Mouse (Mus musculus) CD8-positive naive resting alpha-beta T cell, adult 2 months (primary cell): ENCODE measurements around the gene Col17a1.

Experiments
- DNase-seq, 2 experiments: peaks; one replicate each; pipeline ENCODE4 v3.0.0; 2022; ENCODE audit warnings: low read depth in 2 of 2, low spot score in 2 of 2

The Col17a1 gene

GRCm38 (mm10) chr19:47668399-47668798 lies 23.5 kb downstream of the Col17a1 start:
- no peak for DNase-seq

- no peak for DNase-seq
These were observed 24.3 kb downstream of the Col17a1 start for GRCm38 (mm10) chr19:47667601-47668000.

GRCm38 (mm10) chr19:47659765-47660408 lies 32.0 kb downstream of the Col17a1 start:
- no peak for DNase-seq

GRCm38 (mm10) chr19:47658914-47659535 lies 32.9 kb downstream of the Col17a1 start:
- no peak for DNase-seq

GRCm38 (mm10) chr19:47654896-47655295 lies 37.0 kb downstream of the Col17a1 start:
- no peak for DNase-seq

- DNase-seq, result no peak
These were observed 38.7 kb downstream of the Col17a1 start for GRCm38 (mm10) chr19:47653173-47653572.

- no peak for DNase-seq
These were observed 39.6 kb downstream of the Col17a1 start for GRCm38 (mm10) chr19:47652255-47652654.

GRCm38 (mm10) chr19:47651160-47651480 lies 40.8 kb downstream of the Col17a1 start:
- DNase-seq, result no peak

GRCm38 (mm10) chr19:47650366-47651159 lies 41.3 kb downstream of the Col17a1 start:
- no peak for DNase-seq

- DNase-seq, result no peak
These were observed 42.8 kb downstream of the Col17a1 start for GRCm38 (mm10) chr19:47649071-47649470.

- DNase-seq, result no peak
These were observed 45.3 kb downstream of the Col17a1 start for GRCm38 (mm10) chr19:47646508-47647120.

- no peak for DNase-seq
These were observed 46.3 kb downstream of the Col17a1 start for GRCm38 (mm10) chr19:47645583-47645982.

GRCm38 (mm10) chr19:47643910-47644309 lies 48.0 kb downstream of the Col17a1 start:
- DNase-seq, result no peak

GRCm38 (mm10) chr19:47635380-47635779 lies 56.5 kb downstream of the Col17a1 start:
- DNase-seq, result no peak

GRCm38 (mm10) chr19:47631799-47632198 lies 60.1 kb downstream of the Col17a1 start:
- DNase-seq, result no peak

GRCm38 (mm10) chr19:47630381-47630780 lies 61.5 kb downstream of the Col17a1 start:
- DNase-seq, result no peak

GRCm38 (mm10) chr19:47629068-47629467 lies 62.8 kb downstream of the Col17a1 start:
- DNase-seq, result no peak

GRCm38 (mm10) chr19:47627450-47627849 lies 64.4 kb downstream of the Col17a1 start:
- no peak for DNase-seq

GRCm38 (mm10) chr19:47624940-47625711 lies 66.8 kb downstream of the Col17a1 start:
- DNase-seq, result no peak

- DNase-seq, result no peak
These were observed 70.4 kb downstream of the Col17a1 start for GRCm38 (mm10) chr19:47621478-47621877.

- no peak for DNase-seq
These were observed 78.5 kb downstream of the Col17a1 start for GRCm38 (mm10) chr19:47613442-47613841.
